Mouse (Mus musculus): ENCODE measurements around the gene Insl5. TPM values are rescaled to one million over a fixed set of nuclear protein-coding genes. Genes with fewer than 3 reads are reported as not detected.

Gene Insl5
- total RNA-seq (2021) = not detected
- long read RNA-seq, experiment 1 = 0 reads
- long read RNA-seq, experiment 2 = 0 reads

GRCm38 (mm10) chr4:103026621-103027020 is at the start of gene Insl5:
Insl5 (minus strand) TSS chr4:103026842.
- no peak for DNase-seq

GRCm38 (mm10) chr4:103070631-103071030 is 44.0 kb upstream of the Insl5 start:
- no peak for DNase-seq

GRCm38 (mm10) chr4:103067906-103068655 is 41.4 kb upstream of the Insl5 start:
- no peak for DNase-seq

GRCm38 (mm10) chr4:103064976-103065375 is 38.3 kb upstream of the Insl5 start:
- no peak for DNase-seq

- DNase-seq = no peak
Observed at GRCm38 (mm10) chr4:103064421-103064820, 37.8 kb upstream of the Insl5 start.

- no peak for DNase-seq
Observed at GRCm38 (mm10) chr4:103056909-103057308, 30.3 kb upstream of the Insl5 start.

- DNase-seq = no peak
Observed at GRCm38 (mm10) chr4:103048046-103048445, 21.4 kb upstream of the Insl5 start.

- no peak for DNase-seq
Observed at GRCm38 (mm10) chr4:103042997-103043396, 16.4 kb upstream of the Insl5 start.

- DNase-seq = no peak
Observed at GRCm38 (mm10) chr4:103039838-103040191, 13.2 kb upstream of the Insl5 start.

GRCm38 (mm10) chr4:103039103-103039837 is 12.6 kb upstream of the Insl5 start:
- DNase-seq = no peak

- DNase-seq = no peak
Observed at GRCm38 (mm10) chr4:103028177-103029088, 1.8 kb upstream of the Insl5 start.

GRCm38 (mm10) chr4:103027745-103028144 is 1.1 kb upstream of the Insl5 start:
- DNase-seq = no peak

- no peak for DNase-seq
Observed at GRCm38 (mm10) chr4:103013490-103013889, 13.2 kb downstream of the Insl5 start.

GRCm38 (mm10) chr4:103011823-103012222 is 14.8 kb downstream of the Insl5 start:
- no peak for DNase-seq

- no peak for DNase-seq
Observed at GRCm38 (mm10) chr4:103010734-103011133, 15.9 kb downstream of the Insl5 start.

- DNase-seq = peak; percentile 51
Observed at GRCm38 (mm10) chr4:103006943-103007418, 19.7 kb downstream of the Insl5 start.

- DNase-seq = no peak
Observed at GRCm38 (mm10) chr4:103006266-103006665, 20.4 kb downstream of the Insl5 start.

- no peak for DNase-seq
Observed at GRCm38 (mm10) chr4:103005190-103005945, 21.3 kb downstream of the Insl5 start.

GRCm38 (mm10) chr4:103004681-103005080 is 22.0 kb downstream of the Insl5 start:
- peak; percentile 9 for DNase-seq

- no peak for DNase-seq
Observed at GRCm38 (mm10) chr4:102991685-102992084, 35.0 kb downstream of the Insl5 start.

- DNase-seq = no peak
Observed at GRCm38 (mm10) chr4:102990595-102991340, 35.9 kb downstream of the Insl5 start.

All from adrenal gland, postnatal 10 days (tissue).